Mouse (Mus musculus): ENCODE measurements around the gene Med13.

The Med13 gene

GRCm38 (mm10) chr11:86356854-86357788, at the start of gene Med13:
TSS of gene Med13 (minus strand) at chr11:86357602.
- peak; percentile 63 to 72 for DNase-seq

GRCm38 (mm10) chr11:86404590-86404989, 47.2 kb upstream of the Med13 start:
- no peak for DNase-seq

- no peak for DNase-seq
These were observed 46.4 kb upstream of the Med13 start for GRCm38 (mm10) chr11:86403845-86404244.

GRCm38 (mm10) chr11:86399241-86400107, 42.1 kb upstream of the Med13 start:
- no peak for DNase-seq

- no peak for DNase-seq
These were observed 39.7 kb upstream of the Med13 start for GRCm38 (mm10) chr11:86396950-86397594.

- no peak for DNase-seq
These were observed 39.1 kb upstream of the Med13 start for GRCm38 (mm10) chr11:86396518-86396917.

GRCm38 (mm10) chr11:86395513-86396125, 38.2 kb upstream of the Med13 start:
- peak; percentile 57 to 65 for DNase-seq

- DNase-seq = no peak
These were observed 37.7 kb upstream of the Med13 start for GRCm38 (mm10) chr11:86395100-86395499.

- DNase-seq = no peak
These were observed 34.3 kb upstream of the Med13 start for GRCm38 (mm10) chr11:86391687-86392086.

- no peak for DNase-seq
These were observed 32.9 kb upstream of the Med13 start for GRCm38 (mm10) chr11:86390308-86390707.

- no peak for DNase-seq
These were observed 32.1 kb upstream of the Med13 start for GRCm38 (mm10) chr11:86389506-86389905.

- DNase-seq = no peak
These were observed 31.5 kb upstream of the Med13 start for GRCm38 (mm10) chr11:86388821-86389480.

GRCm38 (mm10) chr11:86387121-86387893, 29.9 kb upstream of the Med13 start:
- DNase-seq = no peak

GRCm38 (mm10) chr11:86386576-86386975, 29.2 kb upstream of the Med13 start:
- DNase-seq = no peak

- DNase-seq = peak; percentile 58 to 69
These were observed 28.4 kb upstream of the Med13 start for GRCm38 (mm10) chr11:86385710-86386282.

- DNase-seq = peak; percentile 42 to 50
These were observed 26.7 kb upstream of the Med13 start for GRCm38 (mm10) chr11:86384141-86384540.

GRCm38 (mm10) chr11:86382520-86383157, 25.2 kb upstream of the Med13 start:
- DNase-seq = no peak

GRCm38 (mm10) chr11:86381478-86382091, 24.2 kb upstream of the Med13 start:
- no peak for DNase-seq

- no peak for DNase-seq
These were observed 23.3 kb upstream of the Med13 start for GRCm38 (mm10) chr11:86380521-86381238.
